Mouse (Mus musculus): ENCODE data around the gene AL731706.2. TPM values are rescaled to one million over a fixed set of nuclear protein-coding genes. Genes with fewer than 3 reads are reported as not detected.
A peak's percentile ranks its signal among the peaks of the same experiment; 100 is the strongest.

Gene AL731706.2
- polyA plus RNA-seq, 1 experiment from 2014 or later = 29.3 TPM

- DNase-seq = peak; percentile 68
- no peak overlapping the region for H3K9ac ChIP-seq
Observed at GRCm38 (mm10) chr2:136886846-136887245, 1.4 kb upstream of the AL731706.2 start.

GRCm38 (mm10) chr2:136854543-136855388, 30.7 kb downstream of the AL731706.2 start:
- Histone ChIP-seq H3K4me3 (ENCODE audit: low read depth, low read length) (no peak overlapping the region), H3K4me2 (no peak overlapping the region), H3K4me1 (ENCODE audit: insufficient read depth) (no peaks in the 10 kb centered on the region), H3K27ac (ENCODE audit: low read depth) (no peak overlapping the region), H3K36me3 (ENCODE audit: insufficient read depth) (no peaks in the 10 kb centered on the region), H3K9ac (no peak overlapping the region), H3K27me3 (ENCODE audit: insufficient read depth, low read length) (no peaks in the 10 kb centered on the region), H3K9me3 (ENCODE audit: low read depth, low read length) (no peaks in the 10 kb centered on the region)
- no peak for DNase-seq
- no peak for ATAC-seq (ENCODE audit: insufficient read depth)
- TF ChIP-seq CTCF (IDR thresholded peaks at IDR 0.05; ENCODE audit: low read depth) = no peak
- WGBS = 48% methylated on average over 5 of the region's 5 CpGs

More at GRCm38 (mm10) chr2:136886846-136887245, 1.4 kb upstream of the AL731706.2 start:
- Histone ChIP-seq H3K27ac (ENCODE audit: low read depth) (no peak overlapping the region), H3K9me3 (ENCODE audit: low read depth, low read length) (no peaks in the 10 kb centered on the region), H3K27me3 (ENCODE audit: insufficient read depth, low read length) (no peaks in the 10 kb centered on the region), H3K4me2 (no peak overlapping the region), H3K4me3 (ENCODE audit: low read depth, low read length) (no peak overlapping the region), H3K36me3 (ENCODE audit: insufficient read depth) (peaks cover 30% of the 10 kb centered on the region), H3K4me1 (ENCODE audit: insufficient read depth) (0 out of 2 replicates have a peak, but pooled peaks cover 4% of the 10 kb centered on the region)
- ATAC-seq (ENCODE audit: insufficient read depth) = no peak
- 52% methylated on average over 4 of the region's 4 CpGs for WGBS
- TF ChIP-seq CTCF (IDR thresholded peaks at IDR 0.05; ENCODE audit: low read depth) = peak; percentile 43

GRCm38 (mm10) chr2:136850366-136850765, 35.1 kb downstream of the AL731706.2 start:
- TF ChIP-seq CTCF (IDR thresholded peaks at IDR 0.05; ENCODE audit: low read depth) = no peak

GRCm38 (mm10) chr2:136837994-136838393, 47.5 kb downstream of the AL731706.2 start:
- H3K27me3 ChIP-seq (ENCODE audit: insufficient read depth, low read length) = no peaks in the 10 kb centered on the region
- H3K9me3 ChIP-seq (ENCODE audit: low read depth, low read length) = no peaks in the 10 kb centered on the region
- H3K4me3 ChIP-seq (ENCODE audit: low read depth, low read length) = no peak overlapping the region
- TF ChIP-seq CTCF (IDR thresholded peaks at IDR 0.05; ENCODE audit: low read depth) = no peak
- H3K4me2 ChIP-seq = no peak overlapping the region
- ATAC-seq (ENCODE audit: insufficient read depth) (no peak), DNase-seq (no peak)
- no peak overlapping the region for H3K9ac ChIP-seq
- no peaks in the 10 kb centered on the region for H3K36me3 ChIP-seq (ENCODE audit: insufficient read depth)
- WGBS = 57% methylated on average over 1 of the region's 1 CpGs
- no peak overlapping the region for H3K27ac ChIP-seq (ENCODE audit: low read depth)
- no peaks in the 10 kb centered on the region for H3K4me1 ChIP-seq (ENCODE audit: insufficient read depth)

More at GRCm38 (mm10) chr2:136850366-136850765, 35.1 kb downstream of the AL731706.2 start:
- Histone ChIP-seq H3K27ac (ENCODE audit: low read depth) (no peak overlapping the region), H3K4me3 (ENCODE audit: low read depth, low read length) (no peak overlapping the region), H3K27me3 (ENCODE audit: insufficient read depth, low read length) (no peaks in the 10 kb centered on the region), H3K9me3 (ENCODE audit: low read depth, low read length) (no peaks in the 10 kb centered on the region), H3K4me1 (ENCODE audit: insufficient read depth) (no peaks in the 10 kb centered on the region), H3K36me3 (ENCODE audit: insufficient read depth) (no peaks in the 10 kb centered on the region), H3K4me2 (no peak overlapping the region), H3K9ac (no peak overlapping the region)
- DNase-seq (no peak), ATAC-seq (ENCODE audit: insufficient read depth) (no peak)
- 53% methylated on average over 3 of the region's 3 CpGs for WGBS

GRCm38 (mm10) chr2:136835882-136836281, 49.6 kb downstream of the AL731706.2 start:
- TF ChIP-seq CTCF (IDR thresholded peaks at IDR 0.05; ENCODE audit: low read depth) = peak; percentile 23; the same call in 1 of the 2 replicates
- 65% methylated on average over 3 of the region's 3 CpGs for WGBS
- no peak overlapping the region for H3K27ac ChIP-seq (ENCODE audit: low read depth)
- no peaks in the 10 kb centered on the region for H3K9me3 ChIP-seq (ENCODE audit: low read depth, low read length)
- H3K27me3 ChIP-seq (ENCODE audit: insufficient read depth, low read length) = no peaks in the 10 kb centered on the region
- no peak overlapping the region for H3K4me2 ChIP-seq
- no peaks in the 10 kb centered on the region for H3K36me3 ChIP-seq (ENCODE audit: insufficient read depth)
- ATAC-seq (ENCODE audit: insufficient read depth) (no peak), DNase-seq (peak; percentile 36)
- no peaks in the 10 kb centered on the region for H3K4me1 ChIP-seq (ENCODE audit: insufficient read depth)
- H3K9ac ChIP-seq = no peak overlapping the region
- no peak overlapping the region for H3K4me3 ChIP-seq (ENCODE audit: low read depth, low read length)

Other genes starting within 250 kb of the AL731706.2 start
- 1.2 and 1.6 TPM in 2 replicates for gene Snap25, start 172.2 kb downstream of the AL731706.2 start, polyA plus RNA-seq (2014; fragmentation: Nextera tagmentation; extraction: Ambion mirVana)
- 5.5 and 6.3 TPM in 2 replicates for gene Slx4ip, start 5.5 kb upstream of the AL731706.2 start, polyA plus RNA-seq (2014; fragmentation: Nextera tagmentation; extraction: Ambion mirVana)
- gene AL731706.1, start 5.7 kb upstream of the AL731706.2 start, polyA plus RNA-seq (2014; fragmentation: Nextera tagmentation; extraction: Ambion mirVana) = 29.5 and 30.8 TPM in 2 replicates
- gene Mkks, start 5.7 kb upstream of the AL731706.2 start, polyA plus RNA-seq (2014; fragmentation: Nextera tagmentation; extraction: Ambion mirVana) = 11.9 and 12.2 TPM in 2 replicates
- 13.6 and 15.3 TPM in 2 replicates for gene Jag1, start 231.0 kb upstream of the AL731706.2 start, polyA plus RNA-seq (2014; fragmentation: Nextera tagmentation; extraction: Ambion mirVana)